Mouse (Mus musculus): Measurements from ENCODE around the gene Ugdh. TPM values are rescaled to one million over a fixed set of nuclear protein-coding genes. Genes with fewer than 3 reads are reported as not detected.
"Not testable (repeated sequence)": the region's sequence is repeated elsewhere in the genome, so short reads cannot be mapped to it uniquely, and the experiment has no call there.

Gene Ugdh
- polyA plus RNA-seq (2012; rRNA removed) = 3.8 and 4.5 TPM in 2 replicates

GRCm38 (mm10) chr5:65435806-65436561 lies at the start of gene Ugdh:
TSS of gene Ugdh (minus strand) at chr5:65435949.
- TF ChIP-seq POLR2A (IDR thresholded peaks at IDR 0.05; ENCODE audit: low read depth, low read length) (peak; percentile 90), CTCF (IDR thresholded peaks at IDR 0.05; ENCODE audit: extremely low read depth, insufficient read depth, insufficient read length, insufficient replicate concordance) (0 out of 2 replicates have a peak, but pooled peaks have one; percentile 3)
- Histone ChIP-seq H3K4me3 (ENCODE audit: extremely low read depth, insufficient read depth, insufficient read length) (peak within 1 kb of the TSS; percentile 99), H3K4me1 (ENCODE audit: control insufficient read depth, insufficient read depth, insufficient read length) (peaks cover 2% of the 10 kb centered on the region; the same call in 1 of the 2 replicates), H3K27ac (ENCODE audit: insufficient read depth, low read length) (peak within 1 kb of the TSS; percentile 81), H3K27me3 (ENCODE audit: control insufficient read depth, insufficient read depth, low read length) (no peaks in the 10 kb centered on the region), H3K36me3 (ENCODE audit: control insufficient read depth, insufficient read depth, low read length) (no peaks in the 10 kb centered on the region)
- peak; percentile 86 to 96 for DNase-seq (ENCODE audit: low read depth in 1 of 2, low spot score in 2 of 2)
- under 1% methylated on average over 50 of the region's 51 CpGs for WGBS

DNA sequence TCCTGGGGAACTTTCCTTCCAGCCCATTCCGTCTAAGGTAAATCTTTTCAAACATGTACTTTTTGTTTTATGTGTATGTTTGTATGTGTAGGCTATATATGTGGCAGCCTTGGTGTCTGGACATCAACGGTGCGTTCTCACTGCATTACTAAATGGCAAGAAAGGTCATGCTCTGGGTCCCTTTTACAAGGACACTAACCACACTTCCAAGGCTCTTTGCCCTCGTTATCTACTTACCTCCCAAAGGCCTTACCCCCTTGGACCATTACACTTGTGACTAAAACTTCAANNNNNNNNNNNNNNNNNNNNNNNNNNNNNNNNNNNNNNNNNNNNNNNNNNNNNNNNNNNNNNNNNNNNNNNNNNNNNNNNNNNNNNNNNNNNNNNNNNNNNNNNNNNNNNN lies 47.2 kb upstream of the Ugdh start:
- 90% methylated on average over 4 of the region's 4 CpGs for WGBS
- peaks cover 17% of the 10 kb centered on the region for H3K4me1 ChIP-seq (ENCODE audit: control insufficient read depth, insufficient read depth, insufficient read length)
- H3K27me3 ChIP-seq (ENCODE audit: control insufficient read depth, insufficient read depth, low read length) = no peaks in the 10 kb centered on the region
- H3K27ac ChIP-seq (ENCODE audit: insufficient read depth, low read length) = no peak overlapping the region
- no peak for DNase-seq (ENCODE audit: low read depth in 1 of 2, low spot score in 2 of 2)
- H3K36me3 ChIP-seq (ENCODE audit: control insufficient read depth, insufficient read depth, low read length) = no peaks in the 10 kb centered on the region
- no peak for TF ChIP-seq POLR2A (IDR thresholded peaks at IDR 0.05; ENCODE audit: low read depth, low read length)
- TF ChIP-seq CTCF (IDR thresholded peaks at IDR 0.05; ENCODE audit: extremely low read depth, insufficient read depth, insufficient read length, insufficient replicate concordance) = no peak
- H3K4me3 ChIP-seq (ENCODE audit: extremely low read depth, insufficient read depth, insufficient read length) = no peak overlapping the region

DNA sequence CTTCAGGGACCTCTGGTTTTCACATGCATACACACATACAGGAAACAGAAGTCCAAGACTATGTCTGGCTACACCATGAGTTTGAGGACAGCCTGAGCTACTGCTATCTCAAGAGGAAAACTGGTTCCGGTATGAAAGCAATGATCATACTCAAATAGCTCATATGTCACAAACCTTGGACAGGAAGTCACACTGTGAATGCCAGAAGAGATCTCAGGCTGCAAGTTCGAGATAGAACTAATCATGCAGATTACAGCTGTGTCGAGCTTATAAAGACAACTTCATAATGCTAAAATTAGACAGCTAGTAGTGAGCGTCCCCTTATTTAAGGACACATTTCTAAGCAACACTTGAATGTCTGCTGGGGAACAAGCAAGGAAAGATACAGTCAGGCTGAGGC lies 44.8 kb upstream of the Ugdh start:
- Histone ChIP-seq H3K4me3 (ENCODE audit: extremely low read depth, insufficient read depth, insufficient read length) (no peak overlapping the region), H3K36me3 (ENCODE audit: control insufficient read depth, insufficient read depth, low read length) (no peaks in the 10 kb centered on the region), H3K27ac (ENCODE audit: insufficient read depth, low read length) (0 out of 2 replicates have a peak overlapping the region, but pooled peaks have one; percentile 54), H3K4me1 (ENCODE audit: control insufficient read depth, insufficient read depth, insufficient read length) (peaks cover 22% of the 10 kb centered on the region), H3K27me3 (ENCODE audit: control insufficient read depth, insufficient read depth, low read length) (no peaks in the 10 kb centered on the region)
- TF ChIP-seq POLR2A (IDR thresholded peaks at IDR 0.05; ENCODE audit: low read depth, low read length) (no peak), CTCF (IDR thresholded peaks at IDR 0.05; ENCODE audit: extremely low read depth, insufficient read depth, insufficient read length, insufficient replicate concordance) (no peak)
- 21% methylated on average over 4 of the region's 4 CpGs for WGBS
- no peak for DNase-seq (ENCODE audit: low read depth in 1 of 2, low spot score in 2 of 2)

DNA sequence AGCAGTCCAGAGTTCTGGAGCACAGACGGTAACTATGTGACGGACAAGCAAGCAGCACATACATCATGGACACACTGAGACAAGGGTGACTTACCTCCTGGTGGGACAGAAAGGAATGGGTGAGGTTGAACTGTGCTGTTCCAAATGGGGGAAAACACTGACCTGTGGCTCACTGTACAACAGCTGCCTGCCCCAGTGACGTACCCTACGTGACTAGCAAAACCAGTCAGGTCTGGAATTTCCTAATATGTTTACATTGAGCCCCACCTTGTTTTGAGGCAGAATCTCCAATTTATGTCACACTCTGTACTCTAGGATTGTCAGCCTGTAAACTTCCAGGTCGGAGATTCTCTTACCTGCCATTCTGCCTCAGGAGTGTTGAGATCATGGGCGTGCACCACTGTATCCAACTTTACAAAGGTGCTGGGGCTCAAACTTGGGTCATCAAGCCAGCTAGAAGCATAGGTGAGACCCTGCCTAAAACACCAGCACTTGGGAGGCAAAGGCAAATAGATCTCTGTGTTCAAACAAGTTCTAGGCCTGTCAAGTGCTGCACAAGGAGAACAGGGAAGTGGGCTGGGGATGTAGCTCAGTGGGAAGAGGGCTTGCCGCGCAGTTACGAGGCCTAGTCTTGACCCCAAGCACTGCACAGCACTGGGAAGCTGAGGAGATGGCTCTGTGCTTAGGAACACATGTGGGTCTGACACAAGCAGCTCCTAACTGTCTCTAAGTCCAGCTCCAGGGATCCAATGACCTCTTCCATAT lies 44.1 kb upstream of the Ugdh start:
- WGBS = 91% methylated on average over 9 of the region's 9 CpGs
- Histone ChIP-seq H3K27ac (ENCODE audit: insufficient read depth, low read length) (peak overlapping the region; percentile 54), H3K4me1 (ENCODE audit: control insufficient read depth, insufficient read depth, insufficient read length) (peaks cover 22% of the 10 kb centered on the region), H3K27me3 (ENCODE audit: control insufficient read depth, insufficient read depth, low read length) (no peaks in the 10 kb centered on the region), H3K36me3 (ENCODE audit: control insufficient read depth, insufficient read depth, low read length) (no peaks in the 10 kb centered on the region), H3K4me3 (ENCODE audit: extremely low read depth, insufficient read depth, insufficient read length) (no peak overlapping the region)
- DNase-seq (ENCODE audit: low read depth in 1 of 2, low spot score in 2 of 2) = no peak
- TF ChIP-seq POLR2A (IDR thresholded peaks at IDR 0.05; ENCODE audit: low read depth, low read length) (no peak), CTCF (IDR thresholded peaks at IDR 0.05; ENCODE audit: extremely low read depth, insufficient read depth, insufficient read length, insufficient replicate concordance) (no peak)

DNA sequence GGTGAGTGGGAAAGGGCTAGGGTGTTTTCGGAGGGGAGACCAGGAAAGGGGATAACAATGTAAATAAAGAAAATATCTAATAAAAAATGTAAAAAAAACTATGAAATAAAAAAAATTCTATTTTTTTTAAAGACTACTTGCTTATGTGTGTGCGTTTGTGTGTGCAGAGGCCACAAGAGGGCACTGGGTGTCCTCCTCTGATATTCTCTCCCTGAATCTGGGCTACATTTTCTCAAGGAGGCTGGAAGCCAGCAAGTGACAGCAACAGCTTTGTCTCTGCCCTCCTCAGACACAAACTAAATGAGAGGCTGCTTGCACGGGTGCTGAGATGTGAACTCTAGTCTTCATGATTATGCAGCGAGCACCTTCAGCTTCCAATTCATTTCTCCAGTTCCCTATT lies 42.5 kb upstream of the Ugdh start:
- 78% methylated on average over 4 of the region's 4 CpGs for WGBS
- Histone ChIP-seq H3K4me1 (ENCODE audit: control insufficient read depth, insufficient read depth, insufficient read length) (peaks cover 14% of the 10 kb centered on the region; the same call in 1 of the 2 replicates), H3K4me3 (ENCODE audit: extremely low read depth, insufficient read depth, insufficient read length) (no peak overlapping the region), H3K27ac (ENCODE audit: insufficient read depth, low read length) (no peak overlapping the region), H3K36me3 (ENCODE audit: control insufficient read depth, insufficient read depth, low read length) (no peaks in the 10 kb centered on the region), H3K27me3 (ENCODE audit: control insufficient read depth, insufficient read depth, low read length) (no peaks in the 10 kb centered on the region)
- DNase-seq (ENCODE audit: low read depth in 1 of 2, low spot score in 2 of 2) = peak in 1 of 2 experiments; percentile 42
- TF ChIP-seq CTCF (IDR thresholded peaks at IDR 0.05; ENCODE audit: extremely low read depth, insufficient read depth, insufficient read length, insufficient replicate concordance) (peak; percentile 43; the same call in 1 of the 2 replicates), POLR2A (IDR thresholded peaks at IDR 0.05; ENCODE audit: low read depth, low read length) (no peak)

DNA sequence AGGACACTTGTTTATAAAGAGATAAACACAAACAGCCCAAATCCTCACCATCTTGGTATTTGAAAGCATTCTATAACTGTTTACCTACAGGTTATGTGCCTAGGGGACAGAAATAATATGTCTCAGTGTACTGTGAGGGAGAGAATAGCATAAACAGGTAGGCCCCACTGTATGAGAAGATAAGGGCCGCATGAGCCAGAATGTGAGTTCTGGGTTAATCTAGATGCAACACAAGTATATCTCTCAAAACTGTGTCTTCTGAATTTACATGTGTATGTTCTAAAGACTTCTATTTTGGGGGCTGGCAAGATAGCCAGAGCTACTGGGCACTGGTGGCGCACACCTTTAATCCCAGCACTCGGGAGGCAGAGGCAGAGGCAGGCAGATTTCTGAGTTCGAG lies 41.0 kb upstream of the Ugdh start:
- 92% methylated on average over 4 of the region's 4 CpGs for WGBS
- H3K27ac ChIP-seq (ENCODE audit: insufficient read depth, low read length); H3K36me3 ChIP-seq (ENCODE audit: control insufficient read depth, insufficient read depth, low read length); DNase-seq (ENCODE audit: low read depth in 1 of 2, low spot score in 2 of 2); H3K27me3 ChIP-seq (ENCODE audit: control insufficient read depth, insufficient read depth, low read length); H3K4me3 ChIP-seq (ENCODE audit: extremely low read depth, insufficient read depth, insufficient read length): not testable (repeated sequence)
- peaks cover 12% of the 10 kb centered on the region; the same call in 1 of the 2 replicates for H3K4me1 ChIP-seq (ENCODE audit: control insufficient read depth, insufficient read depth, insufficient read length)

All from spleen, adult 2 months (tissue).